In the genomic region with DNA sequence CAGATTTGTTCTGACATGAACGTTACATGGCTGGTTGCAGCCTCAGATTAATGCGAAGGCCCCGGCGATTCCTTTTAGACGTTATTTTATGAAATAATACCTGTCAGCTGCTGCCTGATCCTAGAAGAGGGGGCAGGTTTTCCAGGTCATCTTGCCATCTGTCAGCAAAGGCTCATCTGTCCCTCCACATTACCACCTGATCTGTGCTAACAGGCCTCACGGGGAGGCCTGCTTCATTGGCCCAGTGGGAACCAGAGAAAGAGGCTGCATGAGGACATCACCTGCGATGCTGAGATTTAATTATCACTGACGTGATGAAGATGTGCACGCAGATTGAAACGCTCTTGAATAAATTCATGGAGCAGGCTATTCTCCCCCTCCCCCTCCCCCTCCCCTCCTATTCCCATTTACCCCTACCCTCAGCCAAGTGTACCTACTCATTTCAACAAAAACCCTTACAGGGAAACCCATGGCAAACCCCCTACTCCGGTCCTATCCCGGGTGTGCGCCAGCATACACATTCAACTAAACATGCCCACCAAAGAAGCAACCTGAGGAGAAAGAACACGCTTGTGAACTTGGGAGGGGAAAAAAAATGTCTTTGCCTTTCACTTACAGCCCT, we compare ENCODE assay signal across 13 mouse cellular contexts.
DNase-seq lines count a peak whose midpoint lies in the region; ATAC-seq and TF ChIP-seq lines count a peak whose summit lies in the region.
"Had no signal": no experiment of that assay in that cellular context is flagged by ENCODE, and none has a peak within 500 bp of the region (broad histone marks: within the 10 kb centered on the region; RNA-seq: fewer than 3 reads in every experiment).

No protein-coding gene starts in this region.

- no peaks in the 10 kb centered on the region for H3K9me3 ChIP-seq in hindbrain, embryonic 12.5 days (replicated peaks)
- H3K9me3 ChIP-seq in midbrain, postnatal 0 days (ENCODE audit: low read length) = no peaks in the 10 kb centered on the region
- no peaks in the 10 kb centered on the region for H3K9me3 ChIP-seq in liver, embryonic 11.5 days (ENCODE audit: control insufficient read depth, low read length)
- H3K9me3 ChIP-seq: heart, embryonic 13.5 days; intestine, embryonic 15.5 days had no signal

- no peak overlapping the region for H3K9ac ChIP-seq in hindbrain, embryonic 12.5 days
- H3K9ac ChIP-seq in midbrain, postnatal 0 days (replicated peaks; ENCODE audit: low read length, poor library complexity, severe bottlenecking) = no peak overlapping the region
- no peak overlapping the region for H3K9ac ChIP-seq in liver, embryonic 11.5 days (ENCODE audit: low read depth, low read length)
- H3K9ac ChIP-seq: heart, embryonic 13.5 days; intestine, embryonic 15.5 days; liver, embryonic 14.5 days had no signal

- 63% methylated on average over 14 of the region's 14 CpGs for WGBS in hindbrain, embryonic 12.5 days
- 54% methylated on average over 14 of the region's 14 CpGs for WGBS in midbrain, postnatal 0 days
- WGBS in liver, embryonic 11.5 days = 85% methylated on average over 14 of the region's 14 CpGs

- H3K27me3 ChIP-seq in hindbrain, embryonic 12.5 days = no peaks in the 10 kb centered on the region
- H3K27me3 ChIP-seq in midbrain, postnatal 0 days (ENCODE audit: insufficient read depth, low read length) = no peaks in the 10 kb centered on the region
- no peaks in the 10 kb centered on the region for H3K27me3 ChIP-seq in liver, embryonic 11.5 days (replicated peaks; ENCODE audit: control insufficient read depth, insufficient read depth, low read length)
- H3K27me3 ChIP-seq: heart, embryonic 13.5 days; intestine, embryonic 15.5 days had no signal

- H3K4me1 ChIP-seq in hindbrain, embryonic 12.5 days = peaks cover 9% of the 10 kb centered on the region; the same call in 1 of the 2 replicates
- no peaks in the 10 kb centered on the region for H3K4me1 ChIP-seq in midbrain, postnatal 0 days (ENCODE audit: insufficient read depth, low read length)
- no peaks in the 10 kb centered on the region for H3K4me1 ChIP-seq in liver, embryonic 11.5 days (replicated peaks; ENCODE audit: control insufficient read depth, insufficient read depth, low read length)
- H3K4me1 ChIP-seq: heart, embryonic 13.5 days; intestine, embryonic 15.5 days had no signal

- no peak overlapping the region for H3K27ac ChIP-seq in hindbrain, embryonic 12.5 days
- H3K27ac ChIP-seq in midbrain, postnatal 0 days (ENCODE audit: low read depth, low read length) = no peak overlapping the region
- H3K27ac ChIP-seq in liver, embryonic 11.5 days (ENCODE audit: low read depth, low read length) = no peak overlapping the region
- H3K27ac ChIP-seq: heart, embryonic 13.5 days; intestine, embryonic 15.5 days; liver, embryonic 14.5 days had no signal

- TF ChIP-seq CTCF in midbrain, postnatal 0 days (IDR thresholded peaks at IDR 0.05) = no peak

- peak; percentile 95 for ATAC-seq in hindbrain, embryonic 12.5 days (ENCODE audit: low FRiP score)
- ATAC-seq in midbrain, postnatal 0 days (ENCODE audit: low FRiP score) = no peak
- ATAC-seq in liver, embryonic 11.5 days (replicated peaks; ENCODE audit: low FRiP score) = no peak
- ATAC-seq: intestine, embryonic 15.5 days had no signal

- no peak overlapping the region for H3K4me2 ChIP-seq in hindbrain, embryonic 12.5 days (replicated peaks)
- no peak overlapping the region for H3K4me2 ChIP-seq in midbrain, postnatal 0 days (ENCODE audit: low read depth, low read length, poor library complexity, severe bottlenecking)
- no peak overlapping the region for H3K4me2 ChIP-seq in liver, embryonic 11.5 days
- H3K4me2 ChIP-seq: heart, embryonic 13.5 days; intestine, embryonic 15.5 days had no signal

- H3K4me3 ChIP-seq in hindbrain, embryonic 12.5 days = no peak overlapping the region
- no peak overlapping the region for H3K4me3 ChIP-seq in midbrain, postnatal 0 days (ENCODE audit: low read depth, low read length)
- no peak overlapping the region for H3K4me3 ChIP-seq in liver, embryonic 11.5 days (ENCODE audit: low read depth, low read length)
- H3K4me3 ChIP-seq: heart, embryonic 13.5 days; intestine, embryonic 15.5 days had no signal

- no peaks in the 10 kb centered on the region for H3K36me3 ChIP-seq in hindbrain, embryonic 12.5 days
- H3K36me3 ChIP-seq in midbrain, postnatal 0 days (ENCODE audit: insufficient read depth, low read length) = no peaks in the 10 kb centered on the region
- no peaks in the 10 kb centered on the region for H3K36me3 ChIP-seq in liver, embryonic 11.5 days (ENCODE audit: control insufficient read depth, insufficient read depth, low read length)
- H3K36me3 ChIP-seq: heart, embryonic 13.5 days; intestine, embryonic 15.5 days had no signal

- peak; percentile 62 for DNase-seq in cerebellum, adult 11 months
- DNase-seq in cerebellum, adult 8-10 months = peak; percentile 64
- DNase-seq in midbrain, postnatal 0 days (ENCODE audit: low spot score) = peak; percentile 66
- no peak for DNase-seq in liver, embryonic 11.5 days (ENCODE audit: low spot score)
- DNase-seq in gastrocnemius, adult 18-20 months (ENCODE audit: low spot score) = no peak
- no peak for DNase-seq in thymus, postnatal 14 days
- DNase-seq: adrenal gland, postnatal 14 days; gastrocnemius, postnatal 10 days; kidney, postnatal 10 days had no signal

Comparison
In these comparisons a context has a peak if more than half of its experiments do, and no peak if none do; other contexts are left out.
1. DNase-seq: peak in cerebellum, adult 11 months (single experiment), cerebellum, adult 8-10 months (single experiment) and midbrain, postnatal 0 days (single experiment); none in liver, embryonic 11.5 days (single experiment), gastrocnemius, adult 18-20 months (single experiment) and thymus, postnatal 14 days (single experiment).